Mouse (Mus musculus) E14TG2a.4 (cell line): ENCODE measurements around the gene Boll.

ENCODE experiments used
- H3K27me3 ChIP-seq: 2 replicates; pipeline ENCODE4 v1.6.1; 2014; ENCODE audit warnings: low read length, control low read depth; ENCODE audit not compliant: insufficient read depth
- H3K36me3 ChIP-seq: 2 replicates; pipeline ENCODE4 v1.6.1; 2014; ENCODE audit warnings: low read length, control low read depth; ENCODE audit not compliant: insufficient read depth
- H3K4me1 ChIP-seq: replicated peaks from 2 replicates; pipeline ENCODE4 v1.6.1; 2014; ENCODE audit warnings: low read depth, low read length, control low read depth
- H3K4me3 ChIP-seq: replicated peaks from 2 replicates; pipeline ENCODE4 v1.5.1; 2014; ENCODE audit warnings: mild to moderate bottlenecking, low read length
- H3K9me3 ChIP-seq: 2 replicates; pipeline ENCODE4 v1.6.1; 2014; ENCODE audit warnings: low read length, control low read depth
- CTCF ChIP-seq: conservative IDR thresholded peaks from 2 replicates; pipeline ENCODE4 v1.5.1; 2014; ENCODE audit warnings: low read length
- NANOG ChIP-seq: IDR thresholded peaks from 2 replicates; pipeline ENCODE4 v1.6.1; 2014; ENCODE audit warnings: borderline replicate concordance, low read length, mixed read lengths
- POU5F1 ChIP-seq: IDR thresholded peaks from 2 replicates; pipeline ENCODE4 v1.6.1; 2014; ENCODE audit warnings: low read length, borderline replicate concordance

The Boll gene

GRCm38 (mm10) chr1:55215185-55215813 lies 148.0 kb downstream of the Boll start:
- TF ChIP-seq CTCF (no peak), NANOG (no peak), POU5F1 (no peak)
- no peak overlapping the region for H3K4me3 ChIP-seq
- no peaks in the 10 kb centered on the region for H3K36me3 ChIP-seq
- H3K27me3 ChIP-seq = peaks cover 4% of the 10 kb centered on the region; the same call in 1 of the 2 replicates
- peaks cover 39% of the 10 kb centered on the region for H3K4me1 ChIP-seq
- no peaks in the 10 kb centered on the region for H3K9me3 ChIP-seq

- Histone ChIP-seq H3K9me3 (no peaks in the 10 kb centered on the region), H3K36me3 (no peaks in the 10 kb centered on the region), H3K27me3 (peaks cover 4% of the 10 kb centered on the region; the same call in 1 of the 2 replicates), H3K4me1 (peaks cover 47% of the 10 kb centered on the region), H3K4me3 (no peak overlapping the region)
- TF ChIP-seq POU5F1 = no peak
- no peak for TF ChIP-seq CTCF
- no peak for TF ChIP-seq NANOG
Observed at GRCm38 (mm10) chr1:55213936-55214335, 149.3 kb downstream of the Boll start.

GRCm38 (mm10) chr1:55213475-55213874 lies 149.8 kb downstream of the Boll start:
- H3K4me1 ChIP-seq = peaks cover 51% of the 10 kb centered on the region
- no peaks in the 10 kb centered on the region for H3K36me3 ChIP-seq
- no peak for TF ChIP-seq CTCF
- TF ChIP-seq POU5F1 = no peak
- TF ChIP-seq NANOG = no peak
- peaks cover 4% of the 10 kb centered on the region; the same call in 1 of the 2 replicates for H3K27me3 ChIP-seq
- no peaks in the 10 kb centered on the region for H3K9me3 ChIP-seq
- no peak overlapping the region for H3K4me3 ChIP-seq

- Histone ChIP-seq H3K9me3 (no peaks in the 10 kb centered on the region), H3K36me3 (no peaks in the 10 kb centered on the region), H3K27me3 (peaks cover 4% of the 10 kb centered on the region; the same call in 1 of the 2 replicates), H3K4me1 (peaks cover 51% of the 10 kb centered on the region), H3K4me3 (no peak overlapping the region)
- TF ChIP-seq POU5F1 = no peak
- no peak for TF ChIP-seq CTCF
- TF ChIP-seq NANOG = no peak
Observed at GRCm38 (mm10) chr1:55212771-55213170, 150.5 kb downstream of the Boll start.

GRCm38 (mm10) chr1:55211081-55211480 lies 152.2 kb downstream of the Boll start:
- Histone ChIP-seq H3K4me1 (peaks cover 56% of the 10 kb centered on the region), H3K4me3 (0 out of 2 replicates have a peak overlapping the region, but pooled peaks have one; percentile 29), H3K27me3 (peaks cover 9% of the 10 kb centered on the region; the same call in 1 of the 2 replicates), H3K9me3 (no peaks in the 10 kb centered on the region), H3K36me3 (no peaks in the 10 kb centered on the region)
- TF ChIP-seq CTCF = no peak
- no peak for TF ChIP-seq POU5F1
- no peak for TF ChIP-seq NANOG

GRCm38 (mm10) chr1:55210202-55210965 lies 152.9 kb downstream of the Boll start:
- H3K4me1 ChIP-seq = peaks cover 58% of the 10 kb centered on the region
- no peaks in the 10 kb centered on the region for H3K36me3 ChIP-seq
- TF ChIP-seq POU5F1 (no peak), NANOG (no peak)
- H3K9me3 ChIP-seq = no peaks in the 10 kb centered on the region
- 0 out of 2 replicates have a peak overlapping the region, but pooled peaks have one; percentile 29 for H3K4me3 ChIP-seq
- peaks cover 9% of the 10 kb centered on the region; the same call in 1 of the 2 replicates for H3K27me3 ChIP-seq

- H3K4me3 ChIP-seq = no peak overlapping the region
- H3K9me3 ChIP-seq = no peaks in the 10 kb centered on the region
- peaks cover 64% of the 10 kb centered on the region for H3K4me1 ChIP-seq
- TF ChIP-seq POU5F1 (no peak), NANOG (no peak), CTCF (no peak)
- H3K27me3 ChIP-seq = peaks cover 9% of the 10 kb centered on the region; the same call in 1 of the 2 replicates
- H3K36me3 ChIP-seq = no peaks in the 10 kb centered on the region
Observed at GRCm38 (mm10) chr1:55208500-55209140, 154.6 kb downstream of the Boll start.

GRCm38 (mm10) chr1:55207561-55207960 lies 155.7 kb downstream of the Boll start:
- Histone ChIP-seq H3K27me3 (peaks cover 9% of the 10 kb centered on the region; the same call in 1 of the 2 replicates), H3K4me1 (peaks cover 59% of the 10 kb centered on the region)

More at GRCm38 (mm10) chr1:55207561-55207960, 155.7 kb downstream of the Boll start:
- TF ChIP-seq POU5F1 (no peak), CTCF (no peak), NANOG (no peak)
- Histone ChIP-seq H3K9me3 (no peaks in the 10 kb centered on the region), H3K36me3 (no peaks in the 10 kb centered on the region), H3K4me3 (no peak overlapping the region)
